Mouse (Mus musculus): ENCODE data around the gene Spon1.

- TF ChIP-seq CTCF (IDR thresholded peaks at IDR 0.05) (no peak), POLR2A (IDR thresholded peaks at IDR 0.05; ENCODE audit: insufficient read depth, low read depth, low read length) (no peak)
Measured at GRCm38 (mm10) chr7:114090231-114090630, 324.4 kb downstream of the Spon1 start.

Measured in heart, adult 2 months (tissue).